Mouse (Mus musculus) heart, embryonic 10.5 days (tissue): ENCODE results near the gene Hp1bp3. TPM values are rescaled to one million over a fixed set of nuclear protein-coding genes. Genes with fewer than 3 reads are reported as not detected.

Experiments used
- DNase-seq: peaks from one replicate; pipeline ENCODE4 v3.0.0-alpha.2; 2017; ENCODE audit warnings: low spot score
- H3K27ac ChIP-seq: fragments of 300-500 bp; sonication (generic); 2 replicates; pipeline ENCODE4 v1.5.1; 2016; ENCODE audit warnings: mild to moderate bottlenecking
- H3K27me3 ChIP-seq: fragments of 300-500 bp; sonication (generic); 2 replicates; pipeline ENCODE4 v1.6.1; 2016; ENCODE audit warnings: mild to moderate bottlenecking; ENCODE audit not compliant: poor library complexity, insufficient read depth, severe bottlenecking
- H3K36me3 ChIP-seq: fragments of 300-500 bp; sonication (generic); 2 replicates; pipeline ENCODE4 v1.6.1; 2016; ENCODE audit warnings: mild to moderate bottlenecking, moderate library complexity
- H3K4me1 ChIP-seq: fragments of 300-500 bp; sonication (generic); 2 replicates; pipeline ENCODE4 v1.6.1; 2016; ENCODE audit warnings: mild to moderate bottlenecking
- H3K4me3 ChIP-seq: fragments of 300-500 bp; sonication (generic); 2 replicates; pipeline ENCODE4 v1.5.1; 2016; ENCODE audit warnings: mild to moderate bottlenecking, moderate library complexity
- H3K9me3 ChIP-seq: fragments of 300-500 bp; sonication (generic); 2 replicates; pipeline ENCODE4 v1.6.1; 2016; ENCODE audit warnings: mild to moderate bottlenecking, moderate library complexity
- WGBS: fragments of 180-500 bp; shearing (Covaris S2); methylation state at CpG from one replicate; pipeline ENCODE4 v1.1.7; 2016; 5-methylcytosine and 5-hydroxymethylcytosine counted together
- polyA plus RNA-seq: library from polyadenylated mRNA; unstranded; fragments of >200 nt; fragmentation: Nextera tagmentation; extraction: Ambion mirVana; gene quantifications from 2 replicates; pipeline ENCODE4 v1.2.1, GENCODE M21; 2016

The Hp1bp3 gene
- polyA plus RNA-seq, 1 experiment from 2014 or later = 104 TPM

GRCm38 (mm10) chr4:138201696-138202095 lies 14.4 kb upstream of the Hp1bp3 start:
- no peak overlapping the region for H3K27ac ChIP-seq
- no peak overlapping the region for H3K4me3 ChIP-seq
- H3K9me3 ChIP-seq = no peaks in the 10 kb centered on the region
- 63% methylated on average over 9 of the region's 9 CpGs for WGBS
- 0 out of 2 replicates have a peak, but pooled peaks cover 3% of the 10 kb centered on the region for H3K4me1 ChIP-seq
- DNase-seq = no peak
- peaks cover 94% of the 10 kb centered on the region for H3K36me3 ChIP-seq
- no peaks in the 10 kb centered on the region for H3K27me3 ChIP-seq

DNA sequence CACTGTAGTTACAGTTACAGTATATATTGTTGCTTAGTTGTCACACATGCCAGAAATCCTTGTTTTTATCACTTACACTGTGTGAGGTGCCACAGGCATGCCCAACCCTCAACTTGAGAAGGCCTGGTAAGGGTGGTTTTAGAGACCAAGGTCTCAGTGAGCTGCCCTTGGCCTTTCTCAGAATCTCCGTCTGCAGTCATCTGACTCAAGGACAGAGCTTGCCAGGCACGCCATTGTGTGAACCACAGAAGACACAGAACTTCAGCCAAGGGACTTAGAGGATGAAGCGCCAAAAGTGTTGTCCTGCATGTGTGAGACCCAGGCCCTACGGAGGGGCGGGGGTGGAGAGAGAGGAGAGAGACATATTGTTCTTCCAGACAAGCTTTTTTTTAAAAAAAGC lies 6.0 kb upstream of the Hp1bp3 start:
- H3K27ac ChIP-seq = no peak overlapping the region
- DNase-seq = no peak
- no peaks in the 10 kb centered on the region for H3K27me3 ChIP-seq
- peaks cover 51% of the 10 kb centered on the region for H3K36me3 ChIP-seq
- no peaks in the 10 kb centered on the region for H3K4me1 ChIP-seq
- 84% methylated on average over 5 of the region's 5 CpGs for WGBS
- no peaks in the 10 kb centered on the region for H3K9me3 ChIP-seq
- H3K4me3 ChIP-seq = no peak overlapping the region

- Histone ChIP-seq H3K9me3 (no peaks in the 10 kb centered on the region), H3K36me3 (peaks cover 20% of the 10 kb centered on the region), H3K4me3 (no peak overlapping the region), H3K27me3 (no peaks in the 10 kb centered on the region), H3K4me1 (peaks cover 9% of the 10 kb centered on the region), H3K27ac (no peak overlapping the region)
- DNase-seq = no peak
- 72% methylated on average over 3 of the region's 3 CpGs for WGBS
Observed at GRCm38 (mm10) chr4:138213861-138214260, 2.2 kb upstream of the Hp1bp3 start.

DNA sequence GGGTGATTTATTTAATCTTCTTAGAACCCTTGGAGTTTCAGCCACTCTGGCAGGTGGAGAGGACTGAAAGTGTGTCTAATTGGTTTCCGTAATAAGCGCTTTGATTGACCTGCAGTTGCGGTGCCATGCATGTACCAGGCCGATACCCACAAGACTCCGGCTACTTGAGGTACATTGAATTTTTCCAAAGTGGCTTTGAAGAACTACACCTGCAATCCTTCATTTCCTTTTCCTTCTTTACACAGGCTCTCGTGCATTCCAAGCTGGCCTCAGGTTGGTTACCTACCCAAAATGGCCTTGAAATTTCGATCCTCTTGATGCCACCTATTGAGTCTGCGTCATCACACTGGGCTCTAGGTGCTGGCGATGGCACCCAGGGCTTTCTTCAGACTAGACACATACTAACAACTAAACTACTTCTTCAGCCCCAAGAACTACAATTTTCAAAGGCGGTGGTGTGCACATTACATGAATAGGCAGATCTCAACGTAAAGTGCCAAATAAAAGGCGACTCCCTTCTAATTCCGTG lies 361 bp upstream of the Hp1bp3 start:
- H3K36me3 ChIP-seq = 0 out of 2 replicates have a peak, but pooled peaks cover 3% of the 10 kb centered on the region
- H3K4me1 ChIP-seq = peaks cover 20% of the 10 kb centered on the region
- peak overlapping the region; percentile 99 for H3K27ac ChIP-seq
- H3K9me3 ChIP-seq = no peaks in the 10 kb centered on the region
- WGBS = 49% methylated on average over 13 of the region's 13 CpGs
- peak overlapping the region; percentile 99 for H3K4me3 ChIP-seq
- DNase-seq = no peak
- H3K27me3 ChIP-seq = no peaks in the 10 kb centered on the region

- Histone ChIP-seq H3K4me3 (peak overlapping the region; percentile 99), H3K36me3 (peaks cover 4% of the 10 kb centered on the region; the same call in 1 of the 2 replicates), H3K9me3 (no peaks in the 10 kb centered on the region), H3K27me3 (no peaks in the 10 kb centered on the region), H3K27ac (peak overlapping the region; percentile 99), H3K4me1 (peaks cover 20% of the 10 kb centered on the region)
- WGBS = under 1% methylated on average over 58 of the region's 68 CpGs
- peak; percentile 98 for DNase-seq
Observed at GRCm38 (mm10) chr4:138216891-138217392, 846 bp downstream of the Hp1bp3 start.

DNA sequence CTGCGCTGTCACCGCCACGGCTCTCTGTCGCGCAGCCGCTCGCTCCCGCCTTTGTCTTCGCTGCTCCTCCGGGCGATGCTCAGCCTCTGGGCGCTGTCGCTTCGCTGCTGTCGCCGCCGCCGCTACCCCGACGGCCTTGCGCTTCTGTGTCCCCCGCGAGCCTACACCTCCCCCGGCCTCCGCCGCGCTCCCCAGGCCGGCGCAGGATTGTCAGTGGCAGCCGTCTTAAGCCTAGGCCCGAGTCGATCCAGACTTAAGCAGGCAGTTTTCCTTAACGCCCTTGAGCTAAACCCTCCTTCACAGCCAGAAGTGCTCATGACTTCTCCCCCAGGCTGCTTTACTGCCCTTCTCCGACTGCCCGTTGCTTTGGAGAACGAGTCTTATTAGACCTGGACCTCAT lies 1.3 kb downstream of the Hp1bp3 start:
- H3K4me1 ChIP-seq = peaks cover 20% of the 10 kb centered on the region
- peak overlapping the region; percentile 99 for H3K4me3 ChIP-seq
- WGBS = under 1% methylated on average over 36 of the region's 36 CpGs
- H3K9me3 ChIP-seq = no peaks in the 10 kb centered on the region
- no peaks in the 10 kb centered on the region for H3K27me3 ChIP-seq
- peak; percentile 79 for DNase-seq
- peaks cover 9% of the 10 kb centered on the region for H3K36me3 ChIP-seq
- H3K27ac ChIP-seq = peak overlapping the region; percentile 99

DNA sequence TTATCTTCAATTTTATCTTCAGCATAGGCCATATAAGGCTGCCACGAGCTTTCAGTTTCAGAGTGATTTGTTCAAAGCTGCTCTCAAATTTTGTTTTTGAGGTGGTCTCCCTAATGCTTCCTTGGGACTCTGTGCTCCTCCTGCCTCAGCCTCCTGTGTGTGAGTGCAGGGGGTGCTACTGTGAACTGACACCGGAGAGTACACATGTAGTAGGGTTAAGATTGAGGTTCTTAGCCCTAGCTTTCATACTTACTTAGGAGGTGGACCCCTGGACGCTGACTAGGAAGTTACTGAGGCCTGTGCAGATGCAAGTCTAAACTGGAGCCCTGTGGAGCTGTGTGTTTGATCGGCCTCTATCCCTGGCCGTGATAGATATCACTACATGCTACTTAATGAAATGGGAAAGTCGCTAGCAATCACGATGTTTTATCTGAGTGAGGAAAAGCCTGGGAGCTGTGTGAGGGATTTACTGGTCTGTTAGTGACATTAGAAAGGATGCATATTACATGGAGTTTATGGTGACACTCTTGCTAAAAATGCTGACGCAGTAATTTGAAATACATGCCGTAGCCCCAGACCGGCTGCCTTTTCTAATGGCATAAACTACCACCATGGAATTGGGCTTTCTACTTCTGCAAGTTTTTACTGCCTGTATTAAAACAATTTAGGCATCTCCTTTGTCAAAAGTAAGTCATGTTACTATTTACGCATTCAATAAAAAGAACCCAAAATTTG lies 2.0 kb downstream of the Hp1bp3 start:
- no peaks in the 10 kb centered on the region for H3K9me3 ChIP-seq
- H3K4me1 ChIP-seq = peaks cover 20% of the 10 kb centered on the region
- H3K27ac ChIP-seq = peak overlapping the region; percentile 99
- peaks cover 16% of the 10 kb centered on the region for H3K36me3 ChIP-seq
- WGBS = 80% methylated on average over 11 of the region's 11 CpGs
- peak overlapping the region; percentile 99 for H3K4me3 ChIP-seq
- DNase-seq = no peak
- no peaks in the 10 kb centered on the region for H3K27me3 ChIP-seq

DNA sequence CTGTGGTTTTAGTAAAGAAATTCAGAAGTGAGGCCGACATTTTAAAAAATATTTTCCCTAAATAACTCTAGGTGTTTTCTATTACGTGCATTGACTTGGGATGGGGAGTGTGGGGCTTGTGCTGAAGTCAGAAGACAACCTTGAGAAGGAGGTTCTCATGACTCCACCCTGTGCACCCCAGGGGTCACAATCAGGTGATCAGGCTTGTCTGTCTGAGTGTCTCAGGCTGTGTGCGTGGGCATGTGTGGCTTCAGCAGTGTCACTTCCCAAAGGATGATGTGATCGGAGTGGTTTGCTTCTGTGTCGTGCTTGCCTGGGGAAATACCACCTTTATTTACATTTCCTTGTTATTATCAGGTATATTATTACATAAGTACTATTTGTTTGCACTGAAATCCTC lies 3.2 kb downstream of the Hp1bp3 start:
- 91% methylated on average over 5 of the region's 5 CpGs for WGBS
- Histone ChIP-seq H3K36me3 (peaks cover 28% of the 10 kb centered on the region), H3K27me3 (no peaks in the 10 kb centered on the region), H3K4me3 (no peak overlapping the region), H3K9me3 (no peaks in the 10 kb centered on the region), H3K4me1 (peaks cover 20% of the 10 kb centered on the region), H3K27ac (no peak overlapping the region)
- no peak for DNase-seq

DNA sequence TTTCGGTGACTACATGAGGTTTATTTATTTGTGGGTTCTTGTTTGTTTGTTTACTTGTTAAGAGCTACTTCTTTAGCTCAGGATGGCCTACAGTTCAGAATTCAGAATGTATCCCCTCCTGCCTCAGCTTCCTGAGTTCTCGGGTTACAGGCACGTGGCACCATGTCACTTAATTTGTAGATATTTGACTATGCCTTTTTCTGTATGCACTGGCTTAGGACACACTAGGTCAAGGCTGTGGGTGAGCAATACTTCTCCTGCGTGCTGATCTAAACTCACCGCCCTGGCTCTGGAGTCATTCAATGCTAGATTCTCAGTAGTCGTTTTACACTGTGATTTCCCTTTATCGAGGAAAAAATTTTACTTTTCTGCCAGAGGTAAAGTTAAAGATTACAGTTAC lies 4.7 kb downstream of the Hp1bp3 start:
- Histone ChIP-seq H3K27me3 (no peaks in the 10 kb centered on the region), H3K9me3 (no peaks in the 10 kb centered on the region), H3K36me3 (peaks cover 41% of the 10 kb centered on the region), H3K4me3 (no peak overlapping the region), H3K4me1 (peaks cover 20% of the 10 kb centered on the region), H3K27ac (no peak overlapping the region)
- 81% methylated on average over 7 of the region's 7 CpGs for WGBS
- DNase-seq = no peak

GRCm38 (mm10) chr4:138221406-138221805 lies 5.3 kb downstream of the Hp1bp3 start:
- Histone ChIP-seq H3K4me1 (peaks cover 20% of the 10 kb centered on the region), H3K9me3 (no peaks in the 10 kb centered on the region), H3K4me3 (no peak overlapping the region), H3K36me3 (peaks cover 47% of the 10 kb centered on the region), H3K27ac (no peak overlapping the region), H3K27me3 (no peaks in the 10 kb centered on the region)
- 78% methylated on average over 5 of the region's 5 CpGs for WGBS
- DNase-seq = no peak

- Histone ChIP-seq H3K4me3 (no peak overlapping the region), H3K36me3 (peaks cover 56% of the 10 kb centered on the region), H3K27me3 (no peaks in the 10 kb centered on the region), H3K4me1 (peaks cover 20% of the 10 kb centered on the region), H3K9me3 (no peaks in the 10 kb centered on the region), H3K27ac (no peak overlapping the region)
- WGBS = 84% methylated on average over 5 of the region's 5 CpGs
- no peak for DNase-seq
Observed at GRCm38 (mm10) chr4:138222396-138222795, 6.3 kb downstream of the Hp1bp3 start.

DNA sequence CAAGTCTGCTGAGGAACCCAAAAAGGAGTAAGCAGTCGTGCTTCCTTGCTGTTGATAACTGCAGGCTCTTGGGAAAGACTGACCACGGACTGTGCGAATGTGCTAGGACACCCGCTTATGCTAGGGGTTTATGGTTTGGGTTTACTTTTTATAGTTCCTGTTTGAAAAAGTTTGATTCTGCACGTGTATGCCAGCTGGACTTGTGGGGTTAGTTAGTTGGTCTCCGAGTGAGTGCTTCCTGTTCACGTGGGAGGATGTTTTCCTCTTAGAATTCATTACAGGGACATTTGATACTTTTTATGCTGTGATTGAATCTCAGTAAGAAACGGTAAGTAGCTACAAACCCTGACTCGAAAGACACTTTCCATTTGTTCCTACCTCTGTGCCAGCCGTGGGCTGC lies 7.5 kb downstream of the Hp1bp3 start:
- H3K4me1 ChIP-seq = peaks cover 13% of the 10 kb centered on the region; the same call in 1 of the 2 replicates

More for the DNA sequence above, 7.5 kb downstream of the Hp1bp3 start:
- no peak overlapping the region for H3K4me3 ChIP-seq
- H3K9me3 ChIP-seq = no peaks in the 10 kb centered on the region
- peaks cover 68% of the 10 kb centered on the region for H3K36me3 ChIP-seq
- no peak for DNase-seq
- 90% methylated on average over 10 of the region's 10 CpGs for WGBS
- no peaks in the 10 kb centered on the region for H3K27me3 ChIP-seq
- no peak overlapping the region for H3K27ac ChIP-seq
